Mouse (Mus musculus) urinary bladder, postnatal 10 days (tissue): Measurements from ENCODE around the gene Thrap3.

ENCODE experiments used
- DNase-seq: peaks from one replicate; pipeline ENCODE4 v3.0.0; 2022; ENCODE audit warnings: low spot score

Thrap3 gene

DNA sequence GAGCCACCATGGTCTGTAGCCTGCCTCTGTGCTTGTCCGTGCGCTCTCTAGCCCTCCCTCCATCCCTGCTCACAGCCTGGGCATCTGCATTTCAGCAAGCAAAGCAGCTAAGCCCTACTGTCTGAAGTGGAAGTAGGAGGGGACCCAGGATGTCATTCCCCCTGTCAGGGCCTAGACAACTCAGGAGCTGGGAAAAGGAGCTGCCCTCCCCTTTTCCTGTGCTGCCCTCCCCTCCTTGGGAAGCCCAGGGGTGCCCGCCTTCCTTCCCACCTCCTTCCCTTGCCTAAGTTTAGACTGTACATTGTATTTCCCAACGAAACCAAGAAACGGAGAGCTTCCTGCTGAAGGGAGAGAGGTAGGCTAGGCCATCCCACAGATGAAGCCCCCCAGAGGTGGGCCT, 61.5 kb downstream of the Thrap3 start:
- no peak for DNase-seq

DNA sequence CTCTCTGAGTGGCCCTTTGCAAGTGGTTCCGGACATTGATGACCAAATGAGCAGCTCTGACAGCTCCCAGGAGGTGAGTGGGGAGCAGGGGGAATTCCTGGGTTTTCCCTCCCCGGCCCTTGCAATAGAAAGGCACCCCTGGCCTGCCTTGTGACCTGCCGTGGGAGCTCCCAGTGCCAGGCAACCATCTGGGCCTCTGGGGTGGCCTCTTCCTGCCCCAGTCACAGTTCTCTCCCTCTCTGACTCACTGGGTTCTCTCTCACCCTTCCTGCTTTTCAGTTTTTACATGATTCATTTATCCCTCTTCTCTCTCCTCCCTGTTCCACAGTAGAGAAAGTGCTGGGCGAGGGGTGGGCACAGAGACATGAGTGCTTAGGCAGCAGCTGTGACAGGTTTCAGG, 64.8 kb downstream of the Thrap3 start:
- DNase-seq: no peak

DNA sequence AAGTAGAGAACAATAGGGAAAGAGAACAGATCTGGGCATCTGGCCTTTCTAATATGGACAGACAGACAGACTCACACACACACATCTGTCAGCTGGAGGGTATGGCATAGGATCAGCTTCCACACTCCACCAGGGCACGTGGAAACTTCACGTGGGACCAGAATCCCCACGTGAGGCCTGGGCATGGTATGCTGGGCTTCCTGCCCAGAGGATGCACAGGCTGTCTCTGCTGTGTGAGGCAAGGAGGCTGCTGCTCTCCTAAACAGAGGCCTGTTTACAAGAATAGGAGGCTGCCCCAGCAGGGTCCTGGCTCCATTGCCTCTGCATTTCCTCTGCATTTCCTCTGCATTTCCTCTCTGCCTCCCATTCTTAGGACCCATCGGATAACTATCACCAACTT, 67.9 kb downstream of the Thrap3 start:
- DNase-seq: no peak

DNA sequence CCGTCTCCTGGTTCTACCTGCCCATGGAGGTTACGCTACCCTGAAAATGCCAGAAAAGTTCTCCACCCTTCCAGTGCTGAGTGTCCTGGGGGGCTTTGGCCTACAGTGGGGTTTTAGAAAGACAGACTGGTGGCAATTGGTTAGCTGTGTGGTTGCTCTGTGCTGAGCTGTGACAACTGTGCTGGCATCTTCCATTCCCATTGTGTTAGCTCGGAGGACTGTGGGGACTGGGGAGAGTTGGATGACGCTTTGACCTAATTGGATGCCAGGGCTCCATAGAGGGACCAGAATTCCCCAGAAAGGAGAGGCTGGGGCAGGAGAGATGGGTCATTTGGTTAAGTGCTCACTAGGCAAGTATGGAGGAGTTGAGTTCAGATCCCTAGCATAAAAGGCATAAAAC, 68.3 kb downstream of the Thrap3 start:
- DNase-seq: no peak

DNA sequence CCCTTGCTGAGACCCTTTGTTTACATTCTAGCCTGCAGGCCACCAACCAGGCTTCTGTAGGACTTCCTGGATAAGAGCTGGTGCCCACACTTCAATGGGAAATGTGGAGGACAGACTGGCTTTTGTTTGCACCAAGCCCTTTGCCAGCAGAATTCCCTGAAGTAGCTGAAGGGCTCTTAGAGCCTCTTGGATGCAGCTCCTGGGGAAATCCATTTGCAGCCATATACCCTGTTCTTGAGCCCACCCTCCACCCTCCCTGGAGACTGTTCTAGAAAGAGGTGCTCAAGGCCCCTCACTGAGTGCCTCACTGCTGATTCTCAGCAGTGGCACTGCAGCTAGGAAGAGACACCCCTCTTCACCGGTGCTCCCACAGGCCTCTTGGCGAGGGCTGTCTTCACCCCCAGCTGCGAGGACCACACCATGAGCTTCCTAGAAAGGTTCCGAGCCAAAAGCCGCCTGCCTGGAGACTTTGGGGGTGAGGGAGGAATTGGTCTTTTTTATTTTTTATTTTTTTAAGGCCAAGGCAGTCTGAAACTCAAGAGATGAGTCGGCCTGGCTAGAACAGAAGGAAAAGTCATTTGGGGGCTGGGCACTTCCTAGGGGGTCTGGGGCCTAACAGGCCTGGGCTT, 69.8 kb downstream of the Thrap3 start:
- DNase-seq: no peak

DNA sequence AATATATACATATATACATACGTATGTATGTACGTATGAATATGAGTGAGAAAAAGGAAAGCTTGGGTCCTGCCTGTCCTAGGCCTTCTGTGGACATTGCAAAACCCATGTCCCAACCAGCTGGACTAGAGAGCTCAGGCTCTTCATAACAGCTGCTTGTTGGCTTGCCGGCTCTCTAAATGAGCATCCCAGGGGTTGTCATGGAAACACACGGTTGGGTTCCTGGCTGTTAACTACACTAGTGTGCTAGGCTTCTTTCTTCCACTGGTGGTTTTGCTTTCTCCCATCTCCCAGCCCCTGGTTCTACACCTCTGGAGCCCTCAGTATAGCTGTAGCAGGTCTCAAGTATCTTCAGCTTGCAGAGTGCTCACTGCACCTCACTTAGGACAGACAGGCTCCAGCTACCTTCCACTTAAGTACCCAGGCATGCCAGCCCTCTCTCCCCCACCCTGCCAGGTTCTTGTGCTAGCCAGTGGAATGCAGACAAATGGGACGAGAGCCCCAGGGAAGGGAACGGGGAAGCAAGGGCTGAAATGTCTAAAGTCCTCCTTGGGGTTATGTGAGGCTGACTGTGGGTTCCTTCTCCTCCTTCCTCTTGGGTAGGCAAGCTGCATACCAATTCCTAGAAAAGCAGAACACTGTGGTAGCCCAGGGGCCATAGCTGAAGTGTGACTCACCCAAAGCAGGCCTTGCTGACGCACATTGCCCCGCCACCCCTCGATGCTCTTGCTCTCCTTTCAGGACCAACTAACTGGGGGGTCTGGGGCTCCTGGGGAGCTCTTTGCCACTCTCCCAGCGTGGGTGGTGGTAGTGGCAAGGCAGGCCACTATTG, 71.1 kb downstream of the Thrap3 start:
- DNase-seq: no peak

DNA sequence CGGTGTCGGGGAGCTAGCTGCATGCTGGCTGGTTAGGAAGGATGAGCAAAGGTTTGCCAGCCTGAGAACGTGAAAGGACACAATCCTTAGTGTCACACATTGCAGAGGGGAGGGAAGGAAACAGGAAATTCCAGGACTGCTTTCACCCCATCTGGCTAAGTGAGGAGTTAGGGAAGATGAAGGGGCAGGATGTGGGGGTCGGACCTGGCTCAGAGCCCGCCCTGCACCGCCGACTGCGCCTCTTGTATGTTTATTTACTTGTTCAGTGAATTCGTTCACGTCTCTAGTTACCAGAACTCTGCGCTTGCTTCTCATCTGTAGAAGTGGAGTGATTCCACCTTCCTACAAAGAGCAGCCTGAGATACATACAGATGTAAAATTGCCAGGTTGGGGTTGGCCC, 72.1 kb downstream of the Thrap3 start:
- no peak for DNase-seq

DNA sequence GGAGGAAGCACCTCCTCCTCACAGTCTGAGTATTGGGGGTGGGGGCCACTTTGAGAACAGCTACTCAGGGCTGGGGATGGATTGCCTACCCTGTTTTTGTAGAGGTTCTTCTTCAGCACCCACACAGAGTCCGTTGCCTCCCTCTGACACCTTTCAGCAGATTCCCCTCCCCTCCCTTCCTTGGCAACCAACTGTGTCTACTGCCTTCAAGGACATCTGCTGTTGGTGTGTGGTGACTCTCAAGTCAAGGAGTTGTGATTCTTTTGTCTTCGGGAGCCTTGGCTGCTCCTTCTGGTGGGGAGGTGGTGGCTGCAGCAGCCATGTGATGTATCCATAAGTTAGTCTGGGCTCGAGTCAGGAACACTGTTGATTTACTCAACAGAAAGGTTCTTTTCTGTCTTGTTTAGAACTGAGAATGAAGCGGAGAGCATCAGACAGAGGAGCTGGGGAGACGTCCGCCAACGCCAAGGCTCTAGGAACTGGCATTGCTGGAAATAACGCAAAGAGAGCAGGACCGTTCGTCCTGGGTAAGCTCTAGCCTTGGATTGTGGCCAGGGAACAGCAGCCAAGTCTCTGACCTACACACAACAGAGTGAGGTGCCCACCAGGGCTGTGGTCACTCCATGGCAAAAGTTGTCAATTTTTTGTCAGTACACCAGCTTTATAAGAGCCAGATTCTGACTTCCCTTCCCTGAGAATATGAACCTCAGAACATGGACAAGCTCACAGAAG, 79.1 kb downstream of the Thrap3 start:
- DNase-seq: no peak

DNA sequence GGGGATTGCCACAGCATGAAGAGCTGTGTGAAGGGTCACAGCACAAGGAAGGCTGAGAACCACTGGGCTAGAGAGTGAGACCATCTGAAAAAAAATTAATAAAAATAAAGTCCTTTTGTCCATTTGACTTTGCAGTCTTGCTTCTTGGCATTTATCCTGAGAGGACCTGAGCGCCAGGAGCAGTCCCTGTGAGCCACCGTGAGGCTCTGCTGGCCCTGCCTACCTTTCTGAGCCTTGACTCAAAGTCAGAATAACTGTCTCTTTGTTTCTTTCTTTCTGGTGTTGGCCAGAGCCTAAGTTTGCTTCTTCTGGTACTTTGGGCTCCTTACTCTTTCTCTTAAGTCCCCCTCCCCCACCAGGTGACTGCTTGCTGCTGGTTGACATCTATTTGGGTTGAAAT, 82.1 kb downstream of the Thrap3 start:
- DNase-seq: no peak

DNA sequence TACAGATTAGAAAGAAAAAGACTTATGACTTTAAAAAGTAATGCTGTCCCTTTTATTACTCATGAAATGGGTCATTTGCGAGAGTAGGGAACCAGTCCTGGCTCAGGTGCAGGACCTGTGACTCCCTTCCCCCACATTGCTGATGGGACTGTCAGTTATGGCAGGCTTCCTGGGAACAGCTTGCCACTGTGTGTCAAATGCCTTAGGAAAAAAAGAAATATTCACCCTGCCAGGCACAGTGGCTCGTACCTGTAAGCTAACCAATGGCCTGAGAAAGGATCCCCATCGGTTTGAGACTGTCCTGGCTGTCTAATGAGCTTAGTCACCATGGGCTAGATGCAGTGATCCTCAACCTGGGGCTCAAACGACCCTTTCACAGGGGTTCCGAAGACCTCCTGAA, 82.5 kb downstream of the Thrap3 start:
- DNase-seq: no peak

DNA sequence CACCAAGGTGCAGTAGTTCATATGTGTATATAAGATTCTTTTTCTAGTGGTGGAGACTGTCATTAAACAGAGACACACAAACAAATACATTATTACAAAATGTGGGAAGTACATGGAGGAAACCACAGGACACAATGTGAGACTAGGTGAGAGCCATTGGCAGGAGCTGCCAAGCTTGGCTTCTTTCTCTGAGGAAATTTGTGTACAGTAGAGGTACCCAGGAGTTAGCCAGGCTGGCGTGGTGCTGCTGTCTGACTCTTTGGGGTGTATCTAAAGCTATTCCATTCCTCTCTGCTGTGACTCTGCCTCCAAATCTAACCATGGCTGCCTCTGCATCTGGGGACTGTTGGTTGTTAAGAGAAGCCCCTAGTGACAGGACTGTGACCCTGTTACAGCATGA, 83.5 kb downstream of the Thrap3 start:
- no peak for DNase-seq

DNA sequence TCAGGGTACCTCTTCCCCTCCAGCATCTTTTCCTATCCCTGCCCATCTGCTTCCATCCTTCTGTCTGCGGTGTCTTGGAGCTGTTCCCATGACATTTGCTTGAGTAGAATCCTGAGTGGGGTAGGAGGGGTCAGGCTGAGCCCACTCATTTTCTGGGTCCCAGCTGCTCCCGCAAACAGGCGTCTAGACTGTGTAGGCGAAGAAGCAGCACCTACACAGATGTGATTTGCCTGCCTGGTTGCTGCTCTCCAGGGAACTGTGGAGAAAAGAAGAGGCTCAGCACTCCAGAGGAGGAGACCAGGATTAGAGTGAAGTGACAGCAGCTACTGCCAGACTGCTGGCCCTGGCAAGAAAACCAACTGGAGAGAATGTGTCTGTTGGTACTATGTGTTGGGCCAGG, 83.9 kb downstream of the Thrap3 start:
- no peak for DNase-seq

DNA sequence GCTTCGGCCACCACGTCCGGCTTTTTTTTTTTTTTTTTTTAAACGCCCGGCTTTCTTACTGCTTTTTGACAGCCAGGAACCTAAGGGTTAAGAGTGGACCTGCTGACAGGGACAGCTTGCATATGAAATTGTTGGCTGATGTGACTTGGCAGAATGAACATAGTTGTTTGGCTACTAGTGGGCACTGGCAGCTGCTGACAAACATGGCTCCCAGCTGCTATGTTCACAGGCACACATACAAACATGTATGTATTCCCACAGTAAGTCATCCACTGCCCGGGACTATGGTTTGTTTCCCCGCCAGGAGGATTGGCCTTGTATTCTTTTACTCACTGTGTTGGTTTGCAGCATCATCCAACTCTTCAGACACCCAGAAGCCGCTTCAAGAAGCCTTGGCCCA, 85.4 kb downstream of the Thrap3 start:
- DNase-seq: no peak

DNA sequence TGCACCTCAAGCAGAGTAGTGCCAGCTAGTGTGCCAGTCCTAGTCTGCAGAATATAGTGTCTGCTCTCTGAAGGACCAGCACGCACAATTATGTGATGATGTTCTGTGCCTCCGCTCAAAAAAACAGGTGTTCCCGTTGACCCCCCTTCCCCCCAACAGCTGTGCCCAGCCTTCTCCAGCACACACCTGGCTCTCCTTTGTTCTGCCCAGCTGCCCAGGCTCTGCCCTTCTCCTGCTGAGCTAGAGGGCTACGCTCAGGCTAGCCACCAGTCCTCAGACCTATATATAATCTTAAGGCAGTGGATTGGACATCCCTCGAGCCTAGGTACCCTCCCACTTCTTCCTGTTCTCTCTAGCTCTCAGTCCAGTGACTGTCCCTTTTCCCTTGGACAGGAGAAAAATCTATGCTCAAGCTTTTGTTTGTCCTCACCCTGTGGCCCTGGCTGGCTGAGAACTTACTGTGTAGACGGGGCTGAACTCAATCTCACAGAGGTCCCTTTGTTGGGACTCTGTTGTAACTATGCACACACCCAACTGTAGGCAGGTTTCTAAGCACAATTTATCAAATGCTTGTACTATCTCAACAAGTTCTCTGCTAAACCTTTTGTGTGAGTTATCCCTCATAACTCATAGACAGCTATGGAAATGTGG, 86.6 kb downstream of the Thrap3 start:
- DNase-seq: no peak

DNA sequence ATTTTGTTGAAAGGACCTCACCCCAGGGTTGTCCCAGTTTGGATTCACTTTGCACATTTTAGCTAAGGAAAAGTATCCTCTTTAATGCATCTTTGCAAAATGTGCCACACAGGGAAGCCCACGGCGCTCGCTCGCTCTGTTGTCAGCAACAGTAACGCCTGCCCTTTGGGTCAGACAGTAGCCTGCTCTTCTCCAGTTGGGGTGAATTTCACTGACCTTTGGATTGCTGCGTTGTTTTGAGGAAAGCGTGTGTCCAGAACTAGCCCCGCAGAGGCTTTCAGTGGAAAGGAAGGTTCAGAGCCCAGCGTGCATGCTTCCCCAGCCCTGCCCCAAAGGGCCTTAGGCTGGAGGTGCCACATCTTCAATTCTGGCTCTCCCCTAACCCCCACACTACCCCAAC, 87.1 kb downstream of the Thrap3 start:
- no peak for DNase-seq
